Mouse (Mus musculus): ENCODE measurements around the gene 4430402I18Rik. TPM values are rescaled to one million over a fixed set of nuclear protein-coding genes. Genes with fewer than 3 reads are reported as not detected.

Gene 4430402I18Rik
- 5.9 and 9.1 TPM in 2 replicates for polyA plus RNA-seq (2021; fragmentation: Nextera tagmentation)
- long read RNA-seq, experiment 1, partial matches to known transcripts: 5 of 47 reads
- long read RNA-seq, experiment 1, other reads (novel, unspliced or antisense): 41 of 47 reads
- long read RNA-seq, experiment 2, partial matches to known transcripts: 3 of 7 reads
- long read RNA-seq, experiment 2, other reads (novel, unspliced or antisense): 4 of 7 reads

DNA sequence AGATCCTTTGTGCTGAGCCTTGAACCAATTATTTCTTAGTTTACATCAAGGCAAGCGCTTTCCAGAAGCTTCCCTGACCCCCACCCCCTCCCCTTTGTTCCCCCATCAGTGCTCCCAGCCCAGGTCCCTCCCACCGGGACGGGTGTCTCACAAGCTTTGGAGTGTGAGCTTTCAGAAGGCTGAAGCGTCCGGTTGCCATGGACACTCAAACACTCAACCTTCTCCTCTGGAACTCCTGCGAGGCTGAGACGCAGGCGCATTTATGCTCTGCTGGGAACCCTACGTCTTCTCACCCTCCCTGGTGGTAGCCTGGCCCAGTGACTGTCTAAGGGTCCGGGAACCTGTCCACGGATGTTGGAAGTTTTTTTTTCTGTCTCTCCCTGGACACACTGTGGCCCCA, at the start of gene 4430402I18Rik:
Gene 4430402I18Rik, minus strand, starts transcription at position 149 of the 400 bp plus-strand sequence.

GRCm38 (mm10) chr19:28990194-28990589, 22.6 kb upstream of the 4430402I18Rik start, which contains the start of gene Cdc37l1:
Cdc37l1 (plus strand) TSS chr19:28990352.

GRCm38 (mm10) chr19:28963842-28964551, 3.6 kb downstream of the 4430402I18Rik start, which contains the start of gene Plpp6:
Plpp6 (plus strand) TSS chr19:28963953.

Other genes starting within 250 kb of the 4430402I18Rik start
- gene Slc1a1, start 132.8 kb downstream of the 4430402I18Rik start, polyA plus RNA-seq (2021; fragmentation: Nextera tagmentation): 18.9 and 21.5 TPM in 2 replicates
- 7.4 and 42.0 TPM in 2 replicates for gene Plpp6, start 3.8 kb downstream of the 4430402I18Rik start, polyA plus RNA-seq (2021; fragmentation: Nextera tagmentation)
- gene Cdc37l1, start 22.6 kb upstream of the 4430402I18Rik start, polyA plus RNA-seq (2021; fragmentation: Nextera tagmentation): 31.1 and 34.4 TPM in 2 replicates
- 53.1 and 59.5 TPM in 2 replicates for gene Ak3, start 80.2 kb upstream of the 4430402I18Rik start, polyA plus RNA-seq (2021; fragmentation: Nextera tagmentation)
- gene Rcl1, start 133.6 kb upstream of the 4430402I18Rik start, polyA plus RNA-seq (2021; fragmentation: Nextera tagmentation): 22.7 and 23.7 TPM in 2 replicates

All from left cerebral cortex, adult 6 months (tissue).